Mouse (Mus musculus) urinary bladder, postnatal 25 days (tissue): ENCODE data around the gene Myog.

Experiments used
- DNase-seq: peaks from one replicate; pipeline ENCODE4 v3.0.0; 2022; ENCODE audit warnings: low spot score

Gene Myog

DNA sequence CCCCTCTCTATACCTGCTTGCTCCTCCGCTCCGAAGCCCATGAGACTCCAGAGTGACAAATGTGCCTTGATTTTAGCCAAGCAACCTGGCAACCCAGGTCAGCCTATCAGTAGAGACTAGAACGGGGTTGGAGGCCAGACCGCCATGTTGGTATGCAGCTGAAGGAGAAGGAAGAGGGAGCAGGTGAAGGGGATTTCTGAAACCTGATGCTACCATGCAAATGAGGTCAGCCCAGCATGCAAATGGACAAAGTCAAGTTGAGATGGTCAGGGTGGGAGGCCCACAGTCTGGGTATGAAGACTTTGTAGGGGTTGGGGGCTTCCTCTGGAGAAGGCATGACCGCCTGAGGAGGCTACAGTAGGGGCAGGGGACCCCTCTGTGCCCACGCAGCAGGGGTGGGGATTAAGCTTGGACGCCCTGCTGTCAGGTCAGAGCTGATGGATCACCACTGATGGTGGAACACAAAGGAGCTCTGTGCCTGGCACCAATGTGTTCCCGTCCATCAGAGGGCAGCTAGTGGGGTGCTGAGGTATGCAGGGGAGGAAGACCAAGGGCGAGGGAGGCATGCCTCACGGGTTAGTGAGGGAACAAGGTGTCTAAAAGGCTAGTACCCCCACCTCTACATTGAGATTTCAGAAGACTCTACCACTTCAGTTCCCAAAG lies 4.2 kb upstream of the Myog start:
- DNase-seq, result no peak

DNA sequence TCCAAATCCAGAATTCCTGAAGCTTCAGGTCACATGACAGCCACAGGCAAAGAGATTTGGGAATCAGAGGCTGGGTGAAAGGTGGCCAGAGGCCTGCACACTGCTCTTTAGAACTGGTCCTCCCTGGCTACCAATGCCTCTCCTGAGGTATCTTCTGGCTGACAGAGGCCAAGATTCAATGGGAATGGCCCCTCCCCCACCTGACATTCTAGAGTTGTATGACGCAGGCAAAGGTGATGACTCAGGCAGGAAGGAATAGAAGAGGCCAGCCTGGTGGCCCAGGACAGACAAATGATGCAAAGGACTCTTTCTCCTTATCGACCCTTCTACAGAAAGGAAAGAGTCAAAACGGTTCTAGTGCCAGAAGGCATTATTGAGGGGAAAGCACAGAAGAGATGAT lies 1.6 kb upstream of the Myog start:
- DNase-seq, result no peak

DNA sequence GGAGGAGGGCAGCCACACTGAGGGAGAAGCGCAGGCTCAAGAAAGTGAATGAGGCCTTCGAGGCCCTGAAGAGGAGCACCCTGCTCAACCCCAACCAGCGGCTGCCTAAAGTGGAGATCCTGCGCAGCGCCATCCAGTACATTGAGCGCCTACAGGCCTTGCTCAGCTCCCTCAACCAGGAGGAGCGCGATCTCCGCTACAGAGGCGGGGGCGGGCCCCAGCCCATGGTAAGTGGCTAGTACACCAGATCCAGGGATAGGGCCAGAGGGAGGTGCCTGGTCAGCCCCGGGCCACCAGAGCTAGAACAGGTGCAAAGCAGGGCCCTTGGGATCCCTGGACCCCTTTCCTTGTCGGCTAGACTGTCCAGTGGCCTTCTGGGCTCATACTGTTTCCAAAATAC lies 511 bp downstream of the Myog start:
- no peak for DNase-seq

DNA sequence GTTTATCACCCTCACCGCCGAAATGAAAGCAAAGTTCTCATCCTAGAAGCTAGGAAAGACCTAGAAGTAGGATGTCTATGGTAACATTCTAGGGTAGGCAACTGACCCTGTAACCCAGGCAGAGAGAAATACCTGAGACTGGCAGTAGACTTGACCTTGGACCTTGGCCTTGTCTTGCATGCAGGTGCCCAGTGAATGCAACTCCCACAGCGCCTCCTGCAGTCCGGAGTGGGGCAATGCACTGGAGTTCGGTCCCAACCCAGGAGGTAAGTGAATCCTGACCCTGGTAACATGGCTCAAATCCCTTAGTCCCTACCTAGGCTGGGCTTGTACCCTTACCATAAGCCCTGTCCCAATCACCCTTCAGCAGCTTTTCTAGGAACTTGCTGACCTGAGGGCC lies 1.1 kb downstream of the Myog start:
- DNase-seq, result no peak

DNA sequence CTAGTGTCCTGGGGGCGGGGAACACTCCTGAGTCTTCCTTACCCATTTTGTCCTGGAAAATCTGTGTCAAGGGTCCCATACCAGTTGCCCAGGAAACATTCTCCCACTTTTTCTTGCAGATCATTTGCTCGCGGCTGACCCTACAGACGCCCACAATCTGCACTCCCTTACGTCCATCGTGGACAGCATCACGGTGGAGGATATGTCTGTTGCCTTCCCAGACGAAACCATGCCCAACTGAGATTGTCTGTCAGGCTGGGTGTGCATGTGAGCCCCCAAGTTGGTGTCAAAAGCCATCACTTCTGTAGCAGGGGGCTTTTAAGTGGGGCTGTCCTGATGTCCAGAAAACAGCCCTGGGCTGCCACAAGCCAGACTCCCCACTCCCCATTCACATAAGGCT lies 1.8 kb downstream of the Myog start:
- no peak for DNase-seq

DNA sequence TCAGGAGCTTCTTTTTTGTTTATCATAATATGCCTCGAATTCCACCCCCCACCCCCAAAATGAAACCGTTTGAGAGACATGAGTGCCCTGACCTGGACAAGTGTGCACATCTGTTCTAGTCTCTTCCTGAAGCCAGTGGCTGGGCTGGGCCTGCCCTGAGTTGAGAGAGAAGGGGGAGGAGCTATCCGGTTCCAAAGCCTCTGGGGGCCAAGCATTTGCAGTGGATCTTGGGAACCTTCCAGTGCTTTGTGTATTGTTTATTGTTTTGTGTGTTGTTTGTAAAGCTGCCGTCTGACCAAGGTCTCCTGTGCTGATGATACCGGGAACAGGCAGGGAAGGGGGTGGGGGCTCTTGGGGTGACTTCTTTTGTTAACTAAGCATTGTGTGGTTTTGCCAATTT lies 2.3 kb downstream of the Myog start:
- DNase-seq, result no peak

DNA sequence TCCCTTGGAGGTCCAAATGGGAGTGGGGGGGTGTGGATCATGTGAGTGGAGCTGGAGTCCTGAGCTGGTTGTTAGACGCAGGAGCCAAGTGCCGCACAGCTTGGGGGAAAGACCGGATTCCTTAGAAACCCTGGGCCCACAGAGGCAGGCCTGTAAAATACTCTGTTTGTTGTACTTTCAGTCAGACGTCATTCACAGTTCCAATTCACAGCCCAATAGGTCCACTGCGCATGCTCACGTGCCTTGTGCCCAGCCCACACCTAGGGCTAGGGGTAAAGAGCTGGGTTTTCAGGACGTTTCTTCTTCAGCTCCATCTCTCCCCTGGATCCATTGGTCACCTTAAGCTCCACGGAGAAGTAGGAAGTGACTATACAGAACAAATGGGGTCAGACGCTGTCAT lies 2.8 kb downstream of the Myog start:
- DNase-seq, result no peak

DNA sequence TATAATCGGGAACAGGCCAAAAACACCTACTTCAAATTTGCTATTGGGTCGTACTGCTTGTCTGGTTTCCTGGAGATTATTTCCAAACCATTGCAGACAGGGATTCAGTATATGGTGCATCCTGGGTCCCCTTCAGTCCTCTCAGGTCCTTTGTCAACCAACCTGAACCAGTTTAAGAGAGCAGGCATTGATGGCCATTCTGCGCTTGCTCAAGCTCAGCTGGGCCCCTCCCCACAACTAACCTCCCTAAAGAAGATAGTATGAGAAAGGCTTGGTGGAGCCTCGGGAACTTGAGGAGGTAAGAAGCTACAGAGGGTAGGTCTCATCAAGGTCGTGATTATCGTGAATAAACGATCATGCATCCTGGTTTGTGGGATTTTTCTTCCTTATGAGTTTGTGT lies 3.5 kb downstream of the Myog start:
- no peak for DNase-seq

DNA sequence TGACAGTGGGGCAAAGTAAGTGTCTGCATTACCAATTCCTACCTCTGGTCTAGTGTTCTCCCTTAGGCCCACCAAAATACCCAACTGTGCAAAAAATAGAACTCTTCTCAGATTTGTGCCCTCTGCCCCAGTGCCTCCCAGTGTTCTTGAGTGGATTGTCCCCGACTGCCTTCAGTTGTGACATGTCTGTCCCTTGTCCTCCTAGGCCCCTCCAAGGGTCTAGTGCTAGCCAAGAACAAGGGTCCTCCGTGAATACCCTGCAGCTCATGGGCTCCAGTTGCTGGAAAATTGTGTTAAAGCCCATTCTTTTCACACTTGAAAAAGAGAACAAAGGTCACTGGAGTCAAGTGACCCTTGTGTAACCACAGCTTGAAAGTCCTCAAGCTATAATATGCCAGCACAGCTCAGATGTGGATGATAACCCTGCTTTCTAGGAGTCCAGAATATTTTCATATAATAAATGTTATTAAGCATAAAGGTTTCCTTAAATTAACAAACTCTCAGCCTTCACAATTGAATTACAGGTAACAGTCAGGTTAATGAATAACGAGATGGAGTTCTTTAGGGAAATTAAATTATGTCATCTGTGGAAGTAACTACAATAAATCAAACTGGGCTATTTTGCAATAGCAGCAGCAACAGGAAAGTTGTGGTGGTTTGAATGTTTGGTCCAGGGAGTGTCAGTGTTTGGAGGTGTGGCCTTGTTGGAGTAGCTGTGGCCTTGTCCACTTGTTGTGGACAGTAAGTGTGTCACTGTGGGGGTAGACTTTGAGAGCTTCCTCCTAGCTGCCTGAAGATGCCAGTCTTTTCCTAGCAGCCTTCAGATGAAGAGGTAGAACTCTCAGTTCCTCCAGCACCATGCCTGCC lies 4.2 kb downstream of the Myog start:
- no peak for DNase-seq

DNA sequence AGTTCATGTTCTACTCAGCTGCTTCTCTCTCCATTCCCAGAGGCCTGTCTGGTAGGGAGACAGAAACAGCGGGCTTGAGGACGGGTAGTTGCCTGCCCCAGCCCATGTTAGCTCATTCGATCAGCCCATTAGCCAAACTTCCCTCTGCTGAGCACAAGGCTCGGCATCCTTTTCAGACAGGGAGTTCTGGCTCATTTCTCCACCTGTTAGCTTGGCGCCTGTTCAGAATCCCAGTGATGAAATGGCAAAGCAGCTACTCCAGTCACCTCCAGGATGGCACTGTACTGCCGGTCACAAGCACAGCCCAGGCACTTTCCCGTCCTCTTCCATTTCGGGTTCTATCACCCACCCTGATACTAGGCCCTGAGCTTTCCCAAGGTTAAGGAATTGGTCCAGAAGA lies 7.5 kb downstream of the Myog start:
- DNase-seq, result no peak

DNA sequence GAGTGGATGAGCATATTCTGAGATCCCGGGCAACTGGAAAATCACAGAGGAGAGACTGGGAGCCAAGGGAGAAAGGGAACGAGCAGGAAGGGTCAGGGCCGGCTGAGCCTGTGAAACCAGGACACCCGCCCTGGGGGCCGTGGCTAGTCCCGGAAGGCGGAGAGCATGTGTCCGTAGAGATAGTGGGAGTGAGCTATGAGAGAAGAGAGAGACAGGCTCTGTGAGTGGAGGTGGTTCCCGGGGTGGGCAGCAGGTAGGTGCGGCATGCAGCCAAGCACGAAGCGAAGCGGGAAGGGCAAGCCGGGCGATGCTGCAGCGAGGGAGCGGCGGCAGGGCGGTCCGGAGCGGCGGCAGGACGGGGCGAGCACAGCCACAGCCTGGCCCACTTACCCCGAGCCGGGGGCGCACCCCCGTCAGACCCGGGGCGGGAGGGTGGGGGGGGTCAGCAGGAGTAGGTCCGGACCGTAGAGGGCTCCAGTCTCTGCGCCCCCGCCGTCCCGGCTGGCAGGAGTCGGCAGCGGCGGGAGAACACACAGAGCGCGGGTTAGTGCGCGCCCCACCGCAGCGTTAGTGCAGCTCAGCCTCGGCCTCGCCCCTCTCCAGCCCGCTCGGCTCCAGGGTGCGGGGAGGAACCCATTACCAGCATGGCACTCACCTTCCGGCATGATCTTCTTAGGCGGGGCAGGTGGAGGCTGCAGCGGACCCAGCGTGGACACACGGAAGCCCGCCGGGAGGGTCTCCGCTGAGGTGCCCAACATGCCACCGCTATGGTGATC lies 9.0 kb downstream of the Myog start:
- DNase-seq, result peak; percentile 35

DNA sequence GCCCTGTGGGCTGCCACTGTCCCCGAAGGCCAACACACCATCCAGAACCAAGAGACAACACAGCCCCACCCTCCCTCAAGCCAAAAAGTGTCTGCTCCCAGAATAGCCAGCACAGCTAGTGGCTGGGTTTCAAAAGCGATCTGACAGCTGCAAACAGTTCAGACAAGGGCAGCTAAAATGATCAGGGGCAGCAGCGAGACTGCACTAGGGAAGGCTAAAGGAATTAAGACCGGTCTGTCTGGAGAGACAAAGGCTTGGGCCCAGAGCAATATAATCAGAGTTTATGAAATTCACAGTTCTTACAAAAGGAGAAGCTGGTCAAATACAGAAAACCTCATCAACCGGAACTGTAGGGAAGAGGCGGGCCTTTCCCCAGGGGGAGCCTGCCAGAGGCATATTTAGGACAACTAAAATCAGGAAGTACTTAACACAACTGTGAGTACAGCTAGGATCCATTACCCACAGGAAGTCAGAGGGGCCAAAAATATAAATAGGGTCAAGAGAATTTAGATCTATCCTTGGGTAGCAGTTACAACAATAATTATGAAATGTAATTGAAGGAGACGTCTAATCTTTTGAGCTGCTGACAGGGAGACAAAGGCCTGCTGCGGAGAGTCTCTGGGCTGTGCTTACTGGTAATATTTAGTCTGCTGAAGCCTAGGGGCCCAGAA lies 12.9 kb downstream of the Myog start:
- no peak for DNase-seq

DNA sequence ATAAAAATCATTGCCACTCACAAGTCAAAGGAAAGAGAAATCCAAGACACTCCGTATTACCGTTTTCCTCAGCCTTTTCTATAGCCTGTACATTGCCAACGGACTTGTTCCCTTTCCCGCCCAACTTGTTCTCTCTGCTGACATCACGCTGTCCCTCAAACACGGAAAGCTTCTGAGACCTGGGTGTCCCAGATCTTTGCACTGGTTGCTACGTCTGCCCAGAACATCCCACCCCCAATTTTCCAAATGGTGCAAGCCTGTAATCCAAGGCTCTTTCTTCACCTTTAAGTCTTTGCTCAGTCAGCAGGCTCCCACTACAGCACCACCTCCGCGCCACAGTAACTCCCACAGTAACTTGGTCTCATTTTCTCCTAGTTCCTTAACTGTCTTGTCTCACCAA lies 15.2 kb downstream of the Myog start:
- DNase-seq, result no peak

DNA sequence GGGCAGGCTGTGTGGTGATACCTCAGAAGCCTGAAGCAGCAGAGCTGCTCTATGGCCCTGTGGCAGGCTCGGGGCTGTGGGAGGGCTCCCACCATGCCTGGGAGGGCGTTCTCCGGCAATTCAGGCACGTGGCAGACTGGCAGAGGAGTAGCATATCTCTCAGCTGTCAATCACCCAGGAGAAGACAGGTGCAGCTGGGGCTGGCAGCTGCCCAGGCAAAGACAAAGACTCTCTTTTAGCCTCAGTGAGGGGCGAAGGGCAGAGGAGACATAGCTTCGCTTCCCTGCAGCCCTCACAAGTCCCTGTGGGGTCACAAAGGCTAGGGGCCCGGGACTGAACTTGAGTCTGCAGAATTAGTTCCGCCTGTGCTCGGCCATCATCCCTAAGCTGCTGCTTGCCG lies 17.6 kb downstream of the Myog start:
- DNase-seq, result no peak

DNA sequence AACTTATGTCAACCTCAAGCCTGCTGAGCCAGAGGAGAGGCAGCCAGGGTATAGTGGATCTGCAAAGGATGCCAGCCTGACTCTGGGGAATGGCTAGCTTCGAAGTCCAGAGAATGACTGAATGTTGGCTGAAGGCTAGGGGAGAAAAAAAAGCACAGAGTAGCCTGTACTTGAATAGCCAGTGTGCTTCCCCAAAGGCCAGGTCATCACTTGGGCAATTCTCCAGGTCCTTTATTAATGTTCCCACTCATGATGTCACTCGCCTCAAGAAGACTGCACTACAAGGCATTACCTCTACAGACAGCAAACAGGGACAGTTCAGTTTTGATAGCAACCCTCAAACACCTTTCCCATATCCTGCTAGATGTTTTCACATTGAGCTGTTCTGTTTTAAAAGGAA lies 20.5 kb downstream of the Myog start:
- no peak for DNase-seq

DNA sequence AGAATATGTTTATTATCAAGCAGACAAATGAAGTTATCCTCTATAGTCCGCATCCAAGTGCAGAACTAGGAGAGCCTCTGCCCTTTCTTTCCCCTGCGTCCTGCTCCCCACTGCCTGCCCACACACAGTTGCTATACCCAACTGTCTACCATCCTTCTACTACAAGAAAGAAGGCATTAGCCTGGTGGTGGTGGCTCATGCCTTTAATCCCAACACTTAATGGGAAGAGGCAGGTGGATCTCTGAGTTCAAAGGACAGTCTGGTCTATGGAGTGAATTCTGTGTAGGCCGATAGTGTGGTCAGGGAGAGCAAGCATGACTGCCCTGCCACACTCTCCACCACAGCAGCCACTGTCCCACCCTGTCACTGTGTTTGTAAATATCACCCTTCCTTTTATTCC lies 20.9 kb downstream of the Myog start:
- no peak for DNase-seq

DNA sequence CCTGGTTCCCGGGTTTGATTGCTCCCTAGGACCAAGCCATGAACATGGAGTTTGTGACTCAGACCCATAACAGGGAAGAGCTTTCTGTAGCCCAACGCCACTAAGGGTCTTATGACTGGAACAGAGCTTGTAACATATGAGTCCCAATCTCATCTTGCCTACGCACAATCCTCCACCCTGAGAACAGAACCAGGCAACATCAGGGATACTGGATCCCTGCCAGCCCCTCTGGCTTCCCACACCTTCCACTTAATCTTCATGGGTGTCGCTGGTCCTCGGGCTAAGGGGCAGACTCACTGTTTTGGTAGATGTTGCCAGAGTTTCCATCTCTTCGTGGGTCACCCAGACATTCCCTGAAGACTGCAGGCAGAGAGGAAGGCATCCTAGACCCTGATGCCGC lies 22.0 kb downstream of the Myog start:
- no peak for DNase-seq

DNA sequence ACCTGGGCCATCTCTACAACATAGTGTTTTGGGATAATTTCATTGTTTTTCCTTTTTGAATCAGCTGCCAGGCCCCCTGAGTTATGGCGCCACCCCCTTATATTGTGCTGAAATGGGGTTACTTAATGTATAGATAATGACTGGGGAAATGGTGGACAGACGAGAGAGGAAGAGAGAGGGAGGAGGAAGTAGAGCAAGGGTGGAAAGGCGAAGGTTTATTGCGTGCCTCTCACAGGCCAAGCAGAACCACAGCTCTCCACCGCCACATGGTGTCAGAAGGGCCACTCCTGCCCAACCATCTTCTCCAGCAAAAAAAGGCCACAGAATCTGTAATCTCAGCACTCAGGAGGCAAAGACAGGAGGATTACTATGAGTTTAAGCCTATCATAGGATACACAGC lies 25.4 kb downstream of the Myog start:
- DNase-seq, result no peak

DNA sequence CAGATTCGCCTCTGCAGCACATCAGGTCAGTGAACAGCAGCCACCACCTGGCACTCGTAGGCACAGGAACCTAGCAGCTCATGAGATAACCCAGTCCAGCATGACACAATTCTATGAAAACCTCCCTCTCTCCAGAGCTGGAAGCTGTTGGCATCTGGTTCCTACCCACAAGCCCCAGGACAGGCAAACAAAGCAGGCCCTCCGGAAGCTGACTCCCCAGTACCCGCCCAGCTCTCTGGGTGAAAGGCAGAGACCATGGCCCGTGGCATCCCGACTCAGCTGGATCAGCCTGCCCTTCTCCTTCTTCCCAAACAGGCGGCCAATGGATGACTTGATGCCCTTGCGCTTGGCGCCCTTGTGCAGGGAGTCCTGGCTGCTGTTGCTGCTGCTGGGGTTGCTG lies 26.6 kb downstream of the Myog start:
- DNase-seq, result no peak

DNA sequence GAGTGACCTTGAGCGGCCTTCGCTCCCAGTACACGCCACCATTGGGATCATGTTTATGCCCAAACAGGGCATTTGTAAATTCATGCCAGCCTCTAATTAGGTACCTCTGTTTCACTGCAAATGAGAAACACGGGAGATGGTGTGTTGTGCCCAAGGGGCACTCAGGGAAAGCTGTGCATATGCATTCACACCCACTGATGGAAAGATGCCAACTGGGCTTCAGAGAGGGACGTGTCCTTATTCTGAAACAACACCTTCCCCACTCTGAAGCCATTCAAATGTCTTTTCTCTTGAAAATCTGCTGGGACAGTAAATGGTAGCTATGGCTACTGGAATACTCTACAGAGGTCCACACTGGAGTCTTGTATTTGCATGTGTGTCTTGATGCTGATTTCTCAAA lies 28.5 kb downstream of the Myog start:
- no peak for DNase-seq

DNA sequence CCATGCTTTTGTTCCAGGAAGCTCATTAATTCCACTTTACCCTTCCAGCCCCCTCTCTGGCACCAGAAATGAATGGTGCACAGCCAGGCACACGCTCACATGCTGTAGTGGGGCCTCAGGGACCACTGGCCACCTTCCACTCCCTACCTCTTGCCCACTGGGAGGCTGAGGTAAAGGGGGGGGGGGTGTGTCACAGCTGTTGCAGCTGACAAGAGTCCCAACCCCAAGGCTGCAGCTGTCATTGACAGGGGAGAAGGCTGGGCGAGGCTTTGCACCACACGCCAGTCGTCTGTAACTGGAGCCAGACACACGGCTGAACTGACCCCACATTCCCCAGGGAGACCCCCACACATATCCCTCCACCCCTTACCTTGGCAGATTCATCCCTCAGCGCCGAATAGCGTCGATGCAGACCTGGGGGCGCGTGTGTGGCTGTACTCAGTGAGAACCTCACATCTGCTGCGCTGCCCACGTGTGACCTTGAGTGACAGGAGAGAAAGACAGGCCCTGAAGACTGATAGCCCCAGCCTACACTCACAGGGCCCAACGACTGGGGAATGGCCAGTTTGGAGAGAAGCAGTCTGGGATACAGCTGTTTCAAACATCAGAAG lies 31.0 kb downstream of the Myog start:
- DNase-seq, result no peak

DNA sequence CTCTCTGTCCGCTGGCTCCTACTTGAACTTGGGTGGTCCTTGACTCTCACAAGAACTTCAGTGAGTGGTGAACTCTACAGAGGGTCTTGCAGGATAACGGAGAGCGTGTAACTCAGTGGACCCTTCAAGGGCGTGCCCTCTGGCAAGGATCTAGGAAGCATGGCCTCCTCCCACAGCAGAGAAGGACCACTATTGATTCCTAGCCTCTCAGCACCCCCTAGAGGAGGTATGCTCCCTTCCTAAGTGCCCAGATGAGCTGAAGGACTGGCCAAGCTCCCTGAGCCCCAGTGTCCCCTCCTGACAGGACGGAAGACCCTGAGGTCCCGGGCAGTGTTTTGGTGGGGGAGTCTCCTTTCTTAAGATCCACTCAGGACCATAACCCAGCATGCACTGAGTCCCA lies 32.8 kb downstream of the Myog start:
- no peak for DNase-seq
